Mouse (Mus musculus) testis, adult 2 months (tissue): ENCODE measurements around the gene Akap17b.

Experiments used
- CTCF ChIP-seq: fragments of 200-500 bp; IDR thresholded peaks from 2 replicates; pipeline ENCODE4 v1.5.1; 2012; ENCODE audit warnings: low read depth, mild to moderate bottlenecking, inconsistent platforms, low read length, moderate library complexity; ENCODE audit not compliant: control insufficient read depth, insufficient read depth, insufficient replicate concordance
- POLR2A ChIP-seq: fragments of 200-500 bp; IDR thresholded peaks from 2 replicates; pipeline ENCODE4 v1.6.1; 2012; ENCODE audit warnings: low read depth, mild to moderate bottlenecking, inconsistent platforms, low read length, moderate library complexity; ENCODE audit not compliant: control insufficient read depth

DNA sequence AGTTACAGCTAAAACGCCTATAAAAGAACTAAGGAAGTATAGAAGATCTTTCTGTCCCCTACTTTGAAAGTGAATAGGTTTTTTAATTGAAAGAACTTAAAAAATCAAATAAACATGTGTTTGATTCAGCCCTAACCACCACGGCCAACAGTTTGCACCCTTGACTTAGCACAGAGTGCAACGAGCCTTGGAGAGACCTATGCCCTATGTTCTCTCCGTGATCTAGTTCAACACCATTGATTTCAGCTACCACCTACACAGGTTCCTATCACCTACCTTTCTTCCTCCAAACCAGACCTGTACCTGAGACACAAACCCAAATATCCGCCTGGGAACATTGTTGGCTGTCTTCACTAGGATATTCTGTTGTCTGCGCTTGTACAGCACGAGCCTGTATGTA is 54.9 kb downstream of the Akap17b start:
- TF ChIP-seq CTCF (no peak), POLR2A (no peak)
